Mouse (Mus musculus) neural tube, embryonic 11.5 days (tissue): Measurements from ENCODE around the gene Krt27. TPM values are rescaled to one million over a fixed set of nuclear protein-coding genes. Genes with fewer than 3 reads are reported as not detected.

ENCODE experiments used
- ATAC-seq: fragments of 200-750 bp; cut with Nextera tagmentation; 2 replicates; pipeline ENCODE4 v1.8.0; 2017; ENCODE audit warnings: moderate number of reproducible peaks, mild to moderate bottlenecking, moderate TSS enrichment, moderate library complexity; ENCODE audit not compliant: insufficient read depth, low FRiP score, low TSS enrichment
- DNase-seq: peaks from one replicate; pipeline ENCODE4 v3.0.0-alpha.2; 2015; ENCODE audit warnings: low spot score
- H3K27ac ChIP-seq: fragments of 300-500 bp; sonication (generic); 2 replicates; pipeline ENCODE4 v1.5.1; 2014; ENCODE audit warnings: low read depth, mild to moderate bottlenecking, low read length
- H3K27me3 ChIP-seq: fragments of 300-500 bp; sonication (generic); 2 replicates; pipeline ENCODE4 v1.6.1; 2014; ENCODE audit warnings: mild to moderate bottlenecking, low read length, mixed read lengths; ENCODE audit not compliant: control insufficient read depth, insufficient read depth
- H3K36me3 ChIP-seq: fragments of 300-500 bp; sonication (generic); 2 replicates; pipeline ENCODE4 v1.6.1; 2014; ENCODE audit warnings: mild to moderate bottlenecking, low read length, moderate library complexity, mixed read lengths; ENCODE audit not compliant: control insufficient read depth, insufficient read depth
- H3K4me1 ChIP-seq: fragments of 300-500 bp; sonication (generic); 2 replicates; pipeline ENCODE4 v1.6.1; 2014; ENCODE audit warnings: low read length, mixed read lengths; ENCODE audit not compliant: control insufficient read depth, insufficient read depth
- H3K4me2 ChIP-seq: fragments of 300-500 bp; sonication (generic); 2 replicates; pipeline ENCODE4 v1.6.1; 2014; ENCODE audit warnings: low read depth, mild to moderate bottlenecking, moderate library complexity
- H3K4me3 ChIP-seq: fragments of 300-500 bp; sonication (generic); 2 replicates; pipeline ENCODE4 v1.5.1; 2014; ENCODE audit warnings: low read depth, low read length
- H3K9ac ChIP-seq: fragments of 300-500 bp; sonication (generic); 2 replicates; pipeline ENCODE4 v1.6.1; 2014; ENCODE audit warnings: mild to moderate bottlenecking, low read length
- H3K9me3 ChIP-seq: fragments of 300-500 bp; sonication (generic); 2 replicates; pipeline ENCODE4 v1.6.1; 2016; ENCODE audit warnings: low read length; ENCODE audit not compliant: control insufficient read depth
- WGBS: fragments of 180-500 bp; shearing (Covaris S2); extraction: QIAGEN DNeasy Blood & Tissue Kit; methylation state at CpG from one replicate; pipeline ENCODE4 v1.1.7; 2014; 5-methylcytosine and 5-hydroxymethylcytosine counted together
- polyA plus RNA-seq: library from polyadenylated mRNA; unstranded; fragments of >200 nt; fragmentation: Nextera tagmentation; extraction: Ambion mirVana; gene quantifications from 2 replicates; pipeline ENCODE4 v1.2.1, GENCODE M21; 2014

Krt27 gene
- polyA plus RNA-seq, 1 experiment from 2014 or later, result not detected

- H3K4me1 ChIP-seq, result no peaks in the 10 kb centered on the region
- H3K4me3 ChIP-seq, result no peak overlapping the region
- H3K27me3 ChIP-seq, result no peaks in the 10 kb centered on the region
- H3K9me3 ChIP-seq, result no peaks in the 10 kb centered on the region
- H3K4me2 ChIP-seq, result no peak overlapping the region
- 63% methylated on average over 8 of the region's 8 CpGs for WGBS
- no peak overlapping the region for H3K9ac ChIP-seq
- ATAC-seq, result no peak
- no peak for DNase-seq
- no peak overlapping the region for H3K27ac ChIP-seq
- no peaks in the 10 kb centered on the region for H3K36me3 ChIP-seq
These were observed 34.4 kb downstream of the Krt27 start for GRCm38 (mm10) chr11:99316543-99316942.

DNA sequence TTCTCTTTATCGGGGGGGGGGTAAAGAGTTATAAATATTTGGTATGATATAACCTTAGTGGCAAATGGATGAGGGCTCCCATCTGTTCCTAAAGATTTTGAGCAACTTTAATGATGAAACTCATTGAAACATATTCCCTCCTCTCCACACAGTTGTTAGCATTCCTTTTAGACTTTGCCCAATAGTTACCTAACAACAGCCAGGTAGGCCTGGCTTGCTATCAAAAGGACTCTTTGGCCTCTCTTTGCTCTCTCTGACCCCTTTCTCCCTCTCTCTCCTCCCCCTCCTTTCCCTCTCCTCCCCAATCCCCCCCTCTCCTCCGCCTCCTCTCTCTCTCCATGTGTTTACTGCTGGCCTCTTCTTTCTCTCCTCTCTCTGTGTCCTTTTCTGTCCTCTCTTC lies 36.3 kb downstream of the Krt27 start:
- Histone ChIP-seq H3K4me3 (no peak overlapping the region), H3K4me1 (no peaks in the 10 kb centered on the region), H3K9ac (no peak overlapping the region), H3K9me3 (no peaks in the 10 kb centered on the region), H3K27ac (no peak overlapping the region), H3K36me3 (no peaks in the 10 kb centered on the region), H3K27me3 (no peaks in the 10 kb centered on the region), H3K4me2 (no peak overlapping the region)
- no peak for ATAC-seq
- WGBS, result 82% methylated on average over 2 of the region's 2 CpGs
- DNase-seq, result no peak

GRCm38 (mm10) chr11:99310882-99311281 lies 40.0 kb downstream of the Krt27 start:
- Histone ChIP-seq H3K4me1 (no peaks in the 10 kb centered on the region), H3K4me3 (no peak overlapping the region), H3K4me2 (no peak overlapping the region), H3K36me3 (no peaks in the 10 kb centered on the region), H3K9ac (no peak overlapping the region), H3K27ac (no peak overlapping the region), H3K27me3 (no peaks in the 10 kb centered on the region), H3K9me3 (no peaks in the 10 kb centered on the region)
- DNase-seq (peak; percentile 25), ATAC-seq (no peak)
- 89% methylated on average over 1 of the region's 1 CpGs for WGBS

- WGBS, result 32% methylated on average over 2 of the region's 2 CpGs
- no peaks in the 10 kb centered on the region for H3K36me3 ChIP-seq
- no peaks in the 10 kb centered on the region for H3K9me3 ChIP-seq
- H3K4me2 ChIP-seq, result no peak overlapping the region
- DNase-seq (peak; percentile 75), ATAC-seq (no peak)
- H3K27ac ChIP-seq, result no peak overlapping the region
- no peak overlapping the region for H3K4me3 ChIP-seq
- H3K27me3 ChIP-seq, result no peaks in the 10 kb centered on the region
- no peaks in the 10 kb centered on the region for H3K4me1 ChIP-seq
- no peak overlapping the region for H3K9ac ChIP-seq
These were observed 43.3 kb downstream of the Krt27 start for GRCm38 (mm10) chr11:99307579-99307978.

Other genes starting within 250 kb of the Krt27 start
- gene Ccr7, start 196.0 kb downstream of the Krt27 start, polyA plus RNA-seq, result 0.39 and 0.41 TPM in 2 replicates
- gene Smarce1, start 120.1 kb downstream of the Krt27 start, polyA plus RNA-seq, result 192 and 216 TPM in 2 replicates
- gene Krt222, start 107.0 kb downstream of the Krt27 start, polyA plus RNA-seq, result 0.37 and 0.44 TPM in 2 replicates
- gene Krt24, start 65.8 kb downstream of the Krt27 start, polyA plus RNA-seq, result not detected in 2 replicates
- 0.12 and 0.23 TPM in 2 replicates for gene Krt25, start 28.2 kb downstream of the Krt27 start, polyA plus RNA-seq
- gene Krt26, start 13.1 kb downstream of the Krt27 start, polyA plus RNA-seq, result 0.12 TPM in 1 of 2 replicates, not detected in the other
- gene Krt28, start 23.8 kb upstream of the Krt27 start, polyA plus RNA-seq, result 0.15 and 0.19 TPM in 2 replicates
- 22.4 and 23.5 TPM in 2 replicates for gene Krt10, start 38.3 kb upstream of the Krt27 start, polyA plus RNA-seq
- gene Krt12, start 71.2 kb upstream of the Krt27 start, polyA plus RNA-seq, result not detected in 2 replicates
- gene Krt20, start 87.0 kb upstream of the Krt27 start, polyA plus RNA-seq, result 0.19 and 0.28 TPM in 2 replicates
- not detected in 2 replicates for gene Krt23, start 142.0 kb upstream of the Krt27 start, polyA plus RNA-seq
- not detected in 2 replicates for gene Krt39, start 170.2 kb upstream of the Krt27 start, polyA plus RNA-seq
- not detected in 2 replicates for gene Krt40, start 192.1 kb upstream of the Krt27 start, polyA plus RNA-seq
- not detected in 2 replicates for gene Krtap3-3, start 199.8 kb upstream of the Krt27 start, polyA plus RNA-seq
- not detected in 2 replicates for gene Krtap3-2, start 205.7 kb upstream of the Krt27 start, polyA plus RNA-seq
- not detected in 2 replicates for gene Gm11939, start 208.4 kb upstream of the Krt27 start, polyA plus RNA-seq
- gene Krtap3-1, start 215.5 kb upstream of the Krt27 start, polyA plus RNA-seq, result not detected in 2 replicates
- gene Krtap1-5, start 229.9 kb upstream of the Krt27 start, polyA plus RNA-seq, result not detected in 2 replicates
- not detected in 2 replicates for gene Krtap1-4, start 232.6 kb upstream of the Krt27 start, polyA plus RNA-seq
- gene Krtap1-3, start 240.2 kb upstream of the Krt27 start, polyA plus RNA-seq, result not detected in 2 replicates
- gene Krtap9-3, start 247.0 kb upstream of the Krt27 start, polyA plus RNA-seq, result not detected in 2 replicates